Mouse (Mus musculus) cerebellum, adult 11-12 months (tissue): ENCODE data around the gene Cyp2f2.

Experiments used
- DNase-seq: peaks from one replicate; pipeline ENCODE4 v3.0.0; 2022

The Cyp2f2 gene

GRCm38 (mm10) chr7:27179217-27179918, 59.7 kb downstream of the Cyp2f2 start:
- peak; percentile 20 for DNase-seq

DNA sequence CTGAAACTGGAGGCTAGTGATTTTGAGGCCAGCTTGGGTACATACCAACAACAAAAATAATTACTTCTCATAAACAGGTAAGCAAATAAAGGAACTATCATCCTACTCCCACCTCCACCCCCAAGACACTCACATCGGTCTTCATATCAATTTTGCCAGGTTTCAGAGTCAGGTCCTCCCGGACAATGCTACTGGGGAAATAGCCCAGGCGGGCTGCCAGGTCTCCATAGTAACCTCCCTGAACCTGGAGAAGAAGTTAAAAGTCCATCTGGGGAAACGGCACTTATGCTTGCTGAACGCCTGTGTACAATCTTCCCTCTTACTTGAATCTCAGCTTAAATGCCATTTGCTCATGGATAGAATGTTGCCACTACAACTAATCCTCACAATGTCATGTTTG, 60.3 kb downstream of the Cyp2f2 start:
- DNase-seq, result peak; percentile 61

- DNase-seq, result peak; percentile 33
Observed at GRCm38 (mm10) chr7:27180837-27181695, 61.4 kb downstream of the Cyp2f2 start, which contains the start of the genes Gm21983 and Mia. Gm21983 (minus strand) TSS chr7:27181086. Mia (minus strand) TSS chr7:27181157.

DNA sequence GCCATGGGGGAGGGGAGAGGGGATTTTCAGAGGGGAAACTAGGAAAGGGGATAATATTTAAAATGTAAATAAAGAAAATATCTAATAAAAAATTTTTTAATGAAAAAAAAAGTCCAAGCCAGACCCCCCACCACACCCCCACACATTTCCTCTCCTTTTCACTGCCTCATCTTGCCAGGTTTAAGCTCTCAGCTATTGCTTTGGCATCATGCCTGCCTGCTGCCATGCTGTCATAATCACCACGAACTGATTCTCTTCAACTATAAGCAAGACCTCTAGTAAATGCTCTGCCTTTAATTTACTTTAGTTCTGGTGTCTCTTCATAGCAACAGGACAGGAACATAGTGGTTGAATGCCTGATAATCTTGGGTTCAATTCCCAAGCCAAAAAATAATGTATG, 62.8 kb downstream of the Cyp2f2 start:
- DNase-seq, result no peak
